Mouse (Mus musculus): Measurements from ENCODE around the gene Vps37b. TPM values are rescaled to one million over a fixed set of nuclear protein-coding genes. Genes with fewer than 3 reads are reported as not detected.

Vps37b gene
- polyA plus RNA-seq, 2 experiments, result 8.8 to 11.5 TPM

GRCm38 (mm10) chr5:124051899-124052491 lies 19.9 kb upstream of the Vps37b start:
- Histone ChIP-seq H3K27me3 (ENCODE audit: control insufficient read depth, insufficient read depth, low read length) (no peaks in the 10 kb centered on the region), H3K9ac (replicated peaks) (peak overlapping the region; percentile 69), H3K4me2 (ENCODE audit: low read depth) (peak overlapping the region; percentile 77), H3K4me1 (replicated peaks; ENCODE audit: control insufficient read depth in 2 of 2, insufficient read depth in 2 of 2, low read length in 1 of 2) (peaks cover 47 to 57% of the 10 kb centered on the region in 2 experiments), H3K36me3 (replicated peaks; ENCODE audit: control insufficient read depth, insufficient read depth, low read depth) (no peaks in the 10 kb centered on the region), H3K9me3 (ENCODE audit: control insufficient read depth, low read length) (no peaks in the 10 kb centered on the region), H3K4me3 (ENCODE audit: insufficient read depth in 1 of 2, low read depth in 2 of 2, low read length in 2 of 2) (peak overlapping the region; percentile 60 to 77), H3K27ac (peak overlapping the region; percentile 98)
- TF ChIP-seq EP300 (IDR thresholded peaks at IDR 0.05; ENCODE audit: low read depth) (peak; percentile 83), CTCF (IDR thresholded peaks at IDR 0.05; ENCODE audit: low read depth) (0 out of 2 replicates have a peak, but pooled peaks have one; percentile 5)
- ATAC-seq (ENCODE audit: insufficient read depth) (peak; percentile 94), DNase-seq (ENCODE audit: low read depth in 3 of 3, low spot score in 3 of 3) (peak in 2 of 3 experiments; percentile 46 to 96)
- WGBS (ENCODE audit: insufficient replicate concordance), result 13% methylated on average over 11 of the region's 11 CpGs

- Histone ChIP-seq H3K27me3 (ENCODE audit: control insufficient read depth, insufficient read depth, low read length) (no peaks in the 10 kb centered on the region), H3K36me3 (replicated peaks; ENCODE audit: control insufficient read depth, insufficient read depth, low read depth) (no peaks in the 10 kb centered on the region), H3K27ac (peak overlapping the region; percentile 98), H3K4me3 (ENCODE audit: insufficient read depth in 1 of 2, low read depth in 2 of 2, low read length in 2 of 2) (peak overlapping the region; percentile 58 to 60), H3K4me2 (ENCODE audit: low read depth) (peak overlapping the region; percentile 77), H3K4me1 (replicated peaks; ENCODE audit: control insufficient read depth in 2 of 2, insufficient read depth in 2 of 2, low read length in 1 of 2) (peaks cover 47 to 59% of the 10 kb centered on the region in 2 experiments), H3K9ac (replicated peaks) (peak overlapping the region; percentile 69), H3K9me3 (ENCODE audit: control insufficient read depth, low read length) (no peaks in the 10 kb centered on the region)
- ATAC-seq (ENCODE audit: insufficient read depth) (no peak), DNase-seq (ENCODE audit: low read depth in 3 of 3, low spot score in 3 of 3) (no peak)
- TF ChIP-seq CTCF (IDR thresholded peaks at IDR 0.05; ENCODE audit: low read depth), result peak; percentile 39
- no peak for TF ChIP-seq EP300 (IDR thresholded peaks at IDR 0.05; ENCODE audit: low read depth)
- 17% methylated on average over 14 of the region's 14 CpGs for WGBS (ENCODE audit: insufficient replicate concordance)
Measured at GRCm38 (mm10) chr5:124050095-124051050, 18.3 kb upstream of the Vps37b start.

GRCm38 (mm10) chr5:124049249-124050045 lies 17.4 kb upstream of the Vps37b start:
- Histone ChIP-seq H3K27ac (peak overlapping the region; percentile 98), H3K36me3 (replicated peaks; ENCODE audit: control insufficient read depth, insufficient read depth, low read depth) (no peaks in the 10 kb centered on the region), H3K27me3 (ENCODE audit: control insufficient read depth, insufficient read depth, low read length) (no peaks in the 10 kb centered on the region), H3K4me3 (ENCODE audit: insufficient read depth in 1 of 2, low read depth in 2 of 2, low read length in 2 of 2) (peak overlapping the region; percentile 58 to 60), H3K4me1 (replicated peaks; ENCODE audit: control insufficient read depth in 2 of 2, insufficient read depth in 2 of 2, low read length in 1 of 2) (peaks cover 47 to 59% of the 10 kb centered on the region in 2 experiments), H3K9me3 (ENCODE audit: control insufficient read depth, low read length) (no peaks in the 10 kb centered on the region), H3K4me2 (ENCODE audit: low read depth) (peak overlapping the region; percentile 77), H3K9ac (replicated peaks) (peak overlapping the region; percentile 69)
- WGBS (ENCODE audit: insufficient replicate concordance), result 52% methylated on average over 15 of the region's 15 CpGs
- TF ChIP-seq CTCF (IDR thresholded peaks at IDR 0.05; ENCODE audit: low read depth), result no peak
- no peak for TF ChIP-seq EP300 (IDR thresholded peaks at IDR 0.05; ENCODE audit: low read depth)
- no peak for DNase-seq (ENCODE audit: low read depth in 3 of 3, low spot score in 3 of 3)
- no peak for ATAC-seq (ENCODE audit: insufficient read depth)

GRCm38 (mm10) chr5:124046741-124047401 lies 14.8 kb upstream of the Vps37b start:
- H3K9ac ChIP-seq (replicated peaks), result no peak overlapping the region
- ATAC-seq (ENCODE audit: insufficient read depth), result no peak
- H3K27ac ChIP-seq, result no peak overlapping the region
- no peak for DNase-seq (ENCODE audit: low read depth in 3 of 3, low spot score in 3 of 3)
- no peaks in the 10 kb centered on the region for H3K36me3 ChIP-seq (replicated peaks; ENCODE audit: control insufficient read depth, insufficient read depth, low read depth)
- no peaks in the 10 kb centered on the region for H3K27me3 ChIP-seq (ENCODE audit: control insufficient read depth, insufficient read depth, low read length)
- 64% methylated on average over 7 of the region's 7 CpGs for WGBS (ENCODE audit: insufficient replicate concordance)
- H3K4me1 ChIP-seq (replicated peaks; ENCODE audit: control insufficient read depth in 2 of 2, insufficient read depth in 2 of 2, low read length in 1 of 2), result peaks cover 40 to 50% of the 10 kb centered on the region in 2 experiments
- no peak for TF ChIP-seq CTCF (IDR thresholded peaks at IDR 0.05; ENCODE audit: low read depth)
- no peak for TF ChIP-seq EP300 (IDR thresholded peaks at IDR 0.05; ENCODE audit: low read depth)
- no peak overlapping the region for H3K4me3 ChIP-seq (ENCODE audit: insufficient read depth in 1 of 2, low read depth in 2 of 2, low read length in 2 of 2)
- H3K4me2 ChIP-seq (ENCODE audit: low read depth), result no peak overlapping the region
- H3K9me3 ChIP-seq (ENCODE audit: control insufficient read depth, low read length), result no peaks in the 10 kb centered on the region
